Mouse (Mus musculus): ENCODE results near the gene Mettl26.

- TF ChIP-seq CTCF (IDR thresholded peaks at IDR 0.05; ENCODE audit: insufficient read depth, low read length) (no peak), POLR2A (IDR thresholded peaks at IDR 0.05; ENCODE audit: borderline replicate concordance, extremely low read depth, low read depth, low read length) (peak; percentile 13; the same call in 1 of the 2 replicates)
Measured at GRCm38 (mm10) chr17:25868601-25869191, 6.2 kb upstream of the Mettl26 start, which contains the start of gene Mcrip2.

Measured in lung, adult 2 months (tissue).